Mouse (Mus musculus) heart, postnatal 10 days (tissue): ENCODE results near the gene Slc25a17. TPM values are rescaled to one million over a fixed set of nuclear protein-coding genes. Genes with fewer than 3 reads are reported as not detected.
A peak's percentile ranks its signal among the peaks of the same experiment; 100 is the strongest.

ENCODE experiments used
- DNase-seq, 2 experiments: peaks; one replicate each; pipeline ENCODE4 v3.0.0; 2021
- intact Hi-C: fragments of 180-260 bp; cut with DNase I; formaldehyde crosslinking; loops from one replicate; pipeline ENCODE4 v1.15.1; 2025
- total RNA-seq, 2 experiments: library from RNA; stranded (reverse); gene quantifications; 2 replicates each; pipeline ENCODE4 v1.2.3; 2021

Slc25a17 gene
- total RNA-seq, 2 experiments from 2014 or later, result 33.4 to 38.1 TPM

DNA sequence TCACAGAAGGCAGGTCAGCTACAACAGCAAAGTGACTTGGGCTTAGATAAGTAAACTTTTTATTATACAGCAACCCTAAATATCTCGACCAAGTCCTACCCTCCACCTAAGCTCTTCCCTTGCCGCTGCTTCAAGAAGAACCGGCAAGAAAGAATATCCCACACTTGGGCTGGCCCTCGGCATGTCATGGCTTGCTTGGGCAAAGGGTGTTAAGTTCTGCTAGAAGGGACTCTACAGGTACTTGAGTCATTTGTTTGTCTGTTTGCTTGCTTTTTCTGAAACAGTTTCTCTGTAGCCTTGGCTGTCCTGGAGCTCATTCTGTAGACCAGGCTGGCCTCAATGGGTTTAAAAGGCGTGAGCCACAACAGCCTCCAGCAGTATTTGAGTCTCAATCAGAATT is 3.7 kb downstream of the Slc25a17 start:
- no peak for DNase-seq

DNA sequence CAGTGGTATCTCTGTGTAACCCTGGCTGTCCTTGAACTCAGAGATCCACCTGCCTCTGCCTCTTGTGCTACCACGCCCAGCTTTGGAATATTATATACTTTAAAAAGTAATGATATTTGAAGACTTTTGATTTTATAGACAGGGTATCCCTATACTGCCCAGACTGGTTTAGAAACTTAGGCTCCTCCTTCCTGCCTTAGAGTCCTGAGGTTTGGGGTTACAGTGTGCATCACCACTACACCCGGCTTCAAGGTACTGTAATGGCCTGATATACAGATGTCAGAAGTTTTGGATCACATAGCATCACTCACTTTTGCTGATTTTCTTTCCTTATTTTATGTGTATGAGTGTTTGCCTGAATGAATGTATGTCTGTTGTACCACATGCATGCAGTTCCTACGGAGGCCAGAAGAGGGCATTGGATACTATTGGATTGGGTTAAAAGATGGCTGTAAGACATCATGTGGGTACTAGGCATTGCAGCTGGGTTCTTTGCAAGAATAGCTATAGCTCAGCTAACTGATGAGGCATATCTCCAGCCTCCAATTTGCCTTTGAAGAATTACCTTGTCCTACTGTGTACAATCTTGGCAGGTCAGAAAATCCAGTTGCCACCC is 5.4 kb downstream of the Slc25a17 start:
- intact Hi-C loops, result no loop called here
- DNase-seq, result peak; percentile 24 to 59

More for the DNA sequence above, 3.7 kb downstream of the Slc25a17 start:
- intact Hi-C loops, result no loop called here

DNA sequence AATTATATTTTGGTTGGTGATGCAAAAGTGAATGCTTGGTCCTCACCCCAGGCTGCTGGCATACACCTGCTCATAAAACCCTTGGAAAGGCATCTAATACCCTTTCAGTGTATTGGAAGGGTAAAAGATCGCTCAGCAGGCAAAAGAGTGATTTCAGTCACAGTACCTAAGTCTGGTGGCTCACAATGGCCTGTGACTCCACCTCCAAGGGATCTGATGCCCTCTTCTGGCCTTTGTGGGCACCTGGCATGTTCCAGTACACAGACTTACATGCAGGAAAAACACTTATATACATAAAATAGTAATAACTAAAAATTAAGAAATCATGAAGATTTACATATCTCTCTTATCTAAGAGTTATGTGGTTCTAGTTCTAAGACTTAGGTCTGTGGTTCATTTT is 8.0 kb downstream of the Slc25a17 start:
- DNase-seq, result no peak
- intact Hi-C loops, result no loop called here

DNA sequence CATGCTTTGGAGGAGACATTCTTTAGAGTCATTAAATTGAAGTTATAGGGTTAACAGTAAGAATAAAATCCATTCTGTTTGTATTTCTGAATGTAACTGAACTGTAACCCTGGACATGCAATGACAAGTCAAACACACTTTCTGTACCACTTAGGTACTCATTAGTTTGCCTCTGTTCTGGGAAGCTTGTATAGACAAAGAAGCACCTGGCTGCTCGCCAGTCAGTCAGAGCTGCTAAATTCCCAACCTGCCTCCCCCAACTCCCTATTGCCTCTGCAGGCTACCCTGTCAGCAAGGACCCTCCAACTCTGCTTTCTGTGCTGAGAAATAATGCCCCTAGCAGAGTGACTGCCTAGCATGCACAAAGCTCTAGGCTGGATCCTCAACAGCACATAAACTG is 10.2 kb downstream of the Slc25a17 start:
- no peak for DNase-seq
- intact Hi-C loops, result no loop called here

DNA sequence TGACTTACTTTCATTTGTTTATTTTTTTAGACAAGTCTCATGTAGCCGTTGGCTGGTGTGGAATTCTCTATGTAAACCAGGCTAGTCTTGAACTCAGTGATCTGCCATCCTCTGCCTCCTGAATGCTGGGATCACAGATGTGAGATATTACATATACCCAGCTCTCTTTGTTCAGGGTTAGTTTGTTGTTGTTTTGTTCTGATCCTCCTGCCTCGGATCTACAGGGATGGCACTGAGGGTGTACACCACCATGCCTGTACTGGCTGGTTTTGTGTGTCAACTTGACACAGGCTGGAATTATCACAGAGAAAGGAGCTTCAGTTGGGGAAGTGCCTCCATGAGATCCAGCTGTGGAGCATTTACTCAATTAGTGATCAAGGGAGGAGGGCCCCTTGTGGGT is 12.2 kb downstream of the Slc25a17 start:
- no peak for DNase-seq
- intact Hi-C loops, result no loop called here

DNA sequence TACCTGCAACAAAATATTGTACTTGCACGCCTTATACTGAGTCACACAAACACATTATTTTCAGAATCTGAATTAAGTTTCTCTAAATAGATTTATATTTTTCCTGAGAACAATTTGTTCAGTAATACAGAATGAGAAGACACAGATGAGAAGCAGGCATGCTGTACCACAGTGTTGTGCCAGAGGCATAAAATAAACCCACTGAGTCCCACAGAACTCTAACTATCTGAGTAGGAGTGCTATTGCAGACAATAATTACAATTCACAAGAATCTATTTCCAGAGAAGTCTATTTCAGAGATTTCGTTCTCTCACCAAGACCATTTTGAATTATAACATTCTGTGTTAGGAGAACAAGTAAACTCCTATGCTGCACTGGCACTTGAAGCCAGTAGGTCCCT is 13.1 kb downstream of the Slc25a17 start:
- DNase-seq, result no peak
- intact Hi-C loops, result no loop called here

DNA sequence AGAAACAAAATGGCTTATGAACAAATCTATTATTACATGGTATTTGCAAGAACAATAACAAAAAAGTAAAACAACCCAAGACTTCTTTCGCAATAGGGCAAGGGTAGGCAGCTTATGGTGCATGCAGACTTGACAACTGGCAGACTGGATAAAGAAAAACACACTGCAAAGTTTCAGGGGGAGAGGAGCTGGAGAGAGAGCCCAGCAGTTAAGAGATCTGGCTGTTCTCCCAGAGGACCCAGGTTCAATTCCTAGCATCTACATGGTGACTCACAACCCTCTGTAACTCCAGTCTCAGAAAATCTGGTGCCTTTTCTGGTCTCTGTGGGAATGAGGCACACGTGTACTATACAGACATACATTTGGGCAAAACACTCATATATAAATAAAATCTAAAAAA is 19.2 kb downstream of the Slc25a17 start:
- intact Hi-C loops, result no loop called here

DNA sequence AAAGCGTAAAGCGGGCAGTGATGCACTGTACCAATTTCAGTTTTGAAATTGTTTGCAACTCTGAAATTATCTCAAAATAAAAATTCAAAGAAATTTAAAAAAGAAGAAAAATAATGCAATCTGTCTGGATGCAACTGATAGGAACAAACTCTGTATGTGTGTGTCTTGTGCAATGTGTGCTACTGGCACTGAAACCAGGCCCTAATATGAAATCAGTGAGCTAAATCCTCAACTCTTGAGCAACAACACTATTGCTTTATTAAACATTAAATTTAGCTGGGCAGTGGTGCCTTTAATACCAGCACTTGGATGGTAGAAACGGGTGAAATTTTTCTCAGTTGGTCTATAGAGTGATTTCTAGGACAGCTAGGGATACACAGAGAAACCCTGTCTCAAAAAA is 21.5 kb downstream of the Slc25a17 start:
- no peak for DNase-seq
- intact Hi-C loops, result no loop called here

More for the DNA sequence above, 19.2 kb downstream of the Slc25a17 start:
- no peak for DNase-seq

DNA sequence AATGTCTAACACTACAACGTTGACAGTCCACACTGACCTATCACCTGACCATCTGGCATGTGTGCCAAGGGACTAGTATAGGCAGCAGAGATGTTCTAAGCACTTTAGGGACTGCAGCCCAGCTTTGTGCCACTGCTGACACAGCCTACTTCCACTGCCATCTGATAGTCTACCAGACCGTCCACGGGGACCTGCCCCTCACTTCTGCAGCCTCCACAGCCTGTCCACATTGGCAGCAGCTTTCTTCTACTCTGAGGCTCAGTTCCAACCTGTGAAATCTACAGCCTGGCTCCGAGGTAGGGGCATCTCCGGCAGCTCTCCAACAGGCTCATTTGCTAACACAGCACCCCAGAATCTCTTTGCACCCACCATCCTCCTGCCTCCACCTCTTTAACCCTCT is 24.1 kb downstream of the Slc25a17 start:
- intact Hi-C loops, result no loop called here
- DNase-seq, result no peak

DNA sequence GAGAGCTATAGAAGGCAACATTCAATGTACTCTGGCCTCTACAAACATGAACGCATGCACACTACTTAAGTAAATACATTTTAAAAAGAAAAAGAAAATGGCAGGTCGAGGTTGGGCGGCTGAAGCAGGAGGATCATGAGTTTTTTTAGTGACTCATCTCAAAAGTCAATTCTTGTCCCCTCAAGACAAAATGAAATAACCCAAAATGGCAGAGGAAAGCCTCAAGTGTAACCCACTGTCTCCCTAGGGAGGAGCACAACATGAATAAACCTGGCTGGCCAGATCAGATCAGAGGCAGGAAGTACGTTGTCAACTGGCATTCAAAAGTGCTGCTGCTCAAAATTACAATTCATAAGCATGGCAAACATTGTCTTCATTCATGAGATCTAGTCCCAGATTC is 28.1 kb downstream of the Slc25a17 start:
- intact Hi-C loops, result no loop called here
- no peak for DNase-seq

DNA sequence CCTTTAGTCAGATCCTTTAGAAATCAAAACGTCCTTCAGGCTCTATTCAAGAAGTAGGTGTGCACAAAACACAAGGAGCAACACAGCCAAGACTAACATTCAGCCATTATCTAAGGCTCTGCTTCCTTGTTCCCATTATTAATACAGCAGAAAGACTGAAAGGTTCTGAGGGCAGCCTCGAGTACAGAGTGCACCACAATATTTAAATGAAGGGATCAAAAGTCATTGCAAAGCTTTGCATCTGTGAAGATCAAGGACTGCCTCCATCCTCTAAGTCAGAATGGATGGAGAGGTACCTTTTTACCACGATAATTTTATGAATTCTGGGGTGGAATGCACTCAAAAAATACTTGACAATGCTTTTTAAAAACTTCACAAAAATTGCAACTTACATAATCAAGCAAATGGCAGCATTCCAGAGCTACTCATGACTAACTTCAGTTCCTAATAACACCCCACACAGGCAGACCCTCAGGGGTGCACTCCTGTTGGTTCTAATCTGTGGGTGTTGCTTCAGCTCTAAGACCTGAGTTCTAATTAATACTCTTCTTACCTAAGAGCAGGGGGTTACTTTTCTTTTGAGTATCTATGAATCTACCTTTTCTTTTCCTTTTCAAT is 29.7 kb downstream of the Slc25a17 start:
- DNase-seq, result no peak
- intact Hi-C loops, result no loop called here

DNA sequence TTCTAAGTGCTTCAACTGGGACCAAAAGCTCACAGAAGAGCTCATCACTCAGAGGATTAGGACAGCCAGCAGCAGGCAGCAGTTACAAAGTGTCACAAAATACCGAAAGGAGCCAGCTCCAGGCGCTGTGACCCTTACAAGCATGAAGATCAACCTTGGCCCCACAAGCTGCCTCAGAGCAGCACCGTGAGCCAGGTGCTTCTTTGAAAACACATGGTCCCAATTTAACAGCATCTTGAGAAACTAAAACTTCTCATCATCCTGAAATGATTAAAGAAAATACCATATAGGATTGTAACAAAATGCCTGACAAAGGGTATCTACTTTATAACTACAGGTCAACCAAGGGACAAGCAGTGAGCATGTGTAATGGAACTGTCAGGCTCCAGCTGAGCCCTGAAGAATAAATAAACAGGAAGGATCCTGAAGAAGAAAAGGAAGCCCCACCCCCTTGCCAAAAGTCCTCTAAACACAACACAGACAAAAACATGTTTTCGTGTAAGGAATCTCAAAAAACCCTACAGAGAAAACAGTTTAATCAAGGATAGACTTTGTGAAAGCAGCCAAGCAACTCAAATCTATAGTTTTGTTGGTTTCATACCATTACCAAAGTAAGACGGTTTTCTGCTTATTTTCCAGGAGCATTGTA is 30.8 kb downstream of the Slc25a17 start:
- no peak for DNase-seq
- intact Hi-C loops, result no loop called here

DNA sequence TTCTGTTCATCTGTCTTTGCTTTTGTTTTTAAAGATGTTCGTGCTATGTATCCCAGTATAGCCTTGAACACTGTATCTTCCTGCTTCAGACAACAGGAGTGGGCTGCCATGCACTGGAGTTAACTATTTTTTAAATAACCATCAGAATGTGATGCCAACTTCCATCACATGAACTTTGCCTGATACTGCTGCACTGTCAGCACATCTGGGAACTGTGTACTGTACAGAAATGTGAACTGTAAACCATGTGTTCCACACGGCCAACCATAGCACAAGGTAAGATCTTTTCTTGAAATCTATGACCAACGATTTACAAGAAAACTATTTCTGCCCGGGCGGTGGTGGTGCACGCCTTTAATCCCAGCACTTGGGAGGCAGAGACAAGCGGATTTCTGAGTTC is 33.1 kb downstream of the Slc25a17 start:
- DNase-seq, result no peak
- intact Hi-C loops, result no loop called here

DNA sequence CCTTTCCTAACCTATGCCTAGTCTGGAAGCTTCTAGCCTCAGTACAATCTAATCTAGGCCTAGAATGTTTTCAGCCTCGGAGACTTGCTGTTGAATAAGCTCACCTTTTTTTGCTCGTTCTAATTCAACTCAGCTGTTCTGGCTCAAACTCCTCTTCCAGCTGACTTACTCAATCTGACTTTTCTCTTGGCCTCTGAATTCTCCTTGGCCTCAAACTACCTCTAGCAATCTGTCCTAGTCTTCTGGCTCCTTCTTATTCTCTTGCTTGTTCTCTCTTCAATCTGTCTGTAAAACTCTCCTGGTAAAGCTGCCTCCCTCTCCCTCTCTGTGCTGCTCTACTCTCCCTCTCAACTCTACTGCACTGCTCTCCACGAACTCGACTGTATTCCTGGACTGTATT is 35.6 kb downstream of the Slc25a17 start:
- intact Hi-C loops, result no loop called here
- peak; percentile 29 to 37 for DNase-seq

DNA sequence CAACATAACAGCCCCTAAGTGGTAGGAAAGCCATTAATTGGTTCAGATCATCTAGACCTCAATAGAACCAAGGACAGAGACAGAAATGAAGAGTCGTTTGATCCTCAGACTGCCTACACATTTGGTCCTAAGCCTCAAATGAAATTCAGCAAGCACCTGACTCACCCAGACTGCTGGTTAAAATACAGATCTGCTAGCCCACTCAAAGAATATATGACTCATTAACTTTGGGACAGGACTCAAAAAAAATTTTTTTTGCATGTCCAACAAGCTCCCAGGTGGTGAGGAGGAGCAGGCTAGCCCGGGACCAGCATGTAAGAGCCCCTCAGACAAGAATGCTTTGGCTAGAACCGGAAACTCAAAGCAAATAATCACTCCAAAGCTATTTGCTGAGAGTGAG is 40.5 kb downstream of the Slc25a17 start:
- no peak for DNase-seq
- intact Hi-C loops, result no loop called here

DNA sequence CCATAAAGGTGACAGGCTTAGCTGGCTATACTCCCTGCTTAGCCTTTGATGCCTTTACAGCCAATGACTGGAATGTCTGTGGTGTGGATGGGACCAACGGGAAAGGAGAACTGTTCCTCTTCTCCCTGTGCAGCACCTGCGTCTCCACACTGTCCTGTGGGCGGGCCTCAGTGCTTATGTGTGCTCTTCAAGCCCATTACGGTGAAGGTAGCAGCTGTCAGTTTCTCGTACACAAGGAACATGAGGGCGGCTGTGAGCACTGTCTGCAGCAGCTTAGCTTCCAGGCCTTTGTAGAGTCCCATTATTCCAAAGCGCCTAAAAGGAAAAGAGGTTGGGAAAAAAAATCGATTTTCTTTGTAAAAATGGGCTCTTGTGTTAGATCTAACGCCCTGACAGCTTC is 41.1 kb downstream of the Slc25a17 start:
- intact Hi-C loops, result no loop called here

DNA sequence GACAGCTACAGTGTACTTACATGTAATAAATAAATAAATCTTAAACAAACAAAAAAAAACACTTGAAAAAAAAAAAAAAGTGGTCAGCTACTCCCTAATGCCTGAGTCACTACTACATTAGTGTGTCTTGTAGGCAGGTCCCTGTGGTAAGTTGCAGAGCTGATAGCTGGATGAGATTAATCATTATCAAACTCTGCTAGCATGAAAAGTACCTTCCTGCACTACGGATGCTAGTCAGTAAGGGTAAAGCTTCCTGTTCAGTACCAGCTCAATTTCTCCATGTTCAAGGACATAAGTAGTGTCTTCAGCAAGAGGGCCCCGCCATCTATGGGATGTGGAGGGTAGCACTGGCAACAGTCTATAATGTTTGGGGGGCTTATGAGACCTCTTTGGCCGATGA is 46.7 kb downstream of the Slc25a17 start:
- no peak for DNase-seq
- intact Hi-C loops, result no loop called here

More for the DNA sequence above, 41.1 kb downstream of the Slc25a17 start:
- DNase-seq, result no peak

DNA sequence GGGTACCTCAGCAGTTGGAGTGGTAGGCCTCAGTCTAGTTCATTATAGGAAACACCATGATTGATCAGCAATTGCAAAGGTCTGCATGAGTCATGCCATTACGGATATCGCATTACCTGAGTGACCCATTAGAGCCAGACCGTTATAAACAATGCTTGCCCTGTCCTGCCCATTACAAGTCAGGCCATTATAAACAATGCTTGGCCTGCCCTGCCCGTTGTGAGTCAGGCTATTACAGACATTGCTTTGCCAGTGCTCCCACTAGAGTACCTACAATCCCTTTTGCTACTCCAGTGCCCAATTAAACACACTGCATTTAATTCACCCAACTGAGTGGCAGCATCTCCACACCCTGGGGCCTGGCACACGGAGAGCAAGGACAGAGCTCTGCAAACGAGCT is 49.6 kb downstream of the Slc25a17 start:
- intact Hi-C loops, result no loop called here
- no peak for DNase-seq

DNA sequence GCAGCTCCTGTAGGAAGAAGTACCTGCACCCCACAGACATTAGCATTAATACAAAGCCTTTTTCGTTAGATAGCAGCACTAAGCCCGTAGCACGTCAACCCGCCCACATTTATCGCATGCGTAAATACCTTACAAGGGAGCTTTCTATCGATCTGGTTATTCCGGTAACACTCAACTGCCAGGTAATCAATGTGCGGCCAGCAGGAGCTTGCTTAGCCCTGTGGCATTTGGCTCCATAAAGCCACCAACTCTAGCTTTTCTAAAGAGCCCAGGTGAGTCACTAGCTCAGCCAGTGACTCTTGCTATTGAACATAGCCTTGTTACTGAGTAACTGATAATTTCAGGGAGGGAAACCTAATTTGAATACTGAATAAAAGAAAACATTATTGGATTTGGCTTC is 50.3 kb downstream of the Slc25a17 start:
- intact Hi-C loops, result no loop called here
- no peak for DNase-seq

DNA sequence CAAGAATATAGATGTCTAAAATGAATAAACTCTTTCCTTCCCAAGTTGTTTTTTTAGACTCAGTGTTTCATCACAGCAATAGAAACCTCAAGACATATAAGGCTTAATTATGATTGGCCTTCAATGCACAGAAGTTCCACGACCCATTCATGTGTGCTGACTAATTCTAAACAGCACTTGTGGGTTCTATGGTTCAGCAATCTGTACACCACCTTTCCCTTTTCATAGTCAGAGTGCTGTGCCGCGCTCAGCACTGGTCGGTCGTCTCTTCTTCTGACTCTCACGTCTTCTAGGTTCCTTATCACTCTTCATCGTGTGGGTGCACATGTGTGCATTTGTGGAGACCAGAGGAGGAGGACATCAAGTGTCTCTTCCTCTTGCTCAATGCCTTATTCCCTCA is 52.6 kb downstream of the Slc25a17 start:
- DNase-seq, result no peak
- intact Hi-C loops, result no loop called here

DNA sequence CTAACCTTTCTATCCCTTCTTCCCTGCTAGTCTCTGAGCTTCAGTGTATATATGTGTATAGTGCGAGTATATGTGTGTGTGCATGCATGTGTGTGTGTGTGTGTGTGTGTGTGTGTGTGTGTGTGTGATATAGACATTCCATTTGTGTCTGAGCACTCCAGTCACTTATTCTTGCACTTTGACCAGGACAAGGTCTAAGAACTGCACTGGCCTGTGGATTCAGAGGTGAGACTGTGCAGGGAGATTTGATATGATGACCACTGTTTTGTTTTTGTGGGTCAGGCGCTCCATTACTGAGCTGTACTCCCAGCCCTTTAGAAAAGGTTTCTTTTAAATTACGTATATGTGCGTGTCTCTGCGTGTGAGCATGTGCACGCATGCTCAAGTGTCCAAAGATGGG is 54.1 kb downstream of the Slc25a17 start:
- DNase-seq, result no peak
- intact Hi-C loops, result no loop called here

DNA sequence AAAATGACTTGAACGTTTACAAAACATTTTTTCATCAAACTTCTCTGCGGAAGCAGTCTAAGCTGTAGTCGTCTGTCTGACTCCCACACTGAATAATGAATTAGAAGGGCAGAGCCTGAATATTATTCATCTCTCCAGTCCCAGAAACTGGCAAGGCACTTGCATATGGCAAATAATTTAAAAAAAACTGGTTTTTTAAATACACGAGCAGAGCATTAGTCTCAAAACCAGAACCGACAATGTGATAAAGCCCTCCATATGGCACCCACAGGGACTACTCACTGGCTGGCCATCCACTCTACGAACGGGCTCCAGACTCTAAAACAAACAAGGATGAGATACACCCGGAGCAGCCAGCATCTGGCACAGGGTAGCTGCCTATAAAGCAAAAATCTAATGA is 55.6 kb downstream of the Slc25a17 start:
- intact Hi-C loops, result no loop called here
- no peak for DNase-seq
